In the genomic region with DNA sequence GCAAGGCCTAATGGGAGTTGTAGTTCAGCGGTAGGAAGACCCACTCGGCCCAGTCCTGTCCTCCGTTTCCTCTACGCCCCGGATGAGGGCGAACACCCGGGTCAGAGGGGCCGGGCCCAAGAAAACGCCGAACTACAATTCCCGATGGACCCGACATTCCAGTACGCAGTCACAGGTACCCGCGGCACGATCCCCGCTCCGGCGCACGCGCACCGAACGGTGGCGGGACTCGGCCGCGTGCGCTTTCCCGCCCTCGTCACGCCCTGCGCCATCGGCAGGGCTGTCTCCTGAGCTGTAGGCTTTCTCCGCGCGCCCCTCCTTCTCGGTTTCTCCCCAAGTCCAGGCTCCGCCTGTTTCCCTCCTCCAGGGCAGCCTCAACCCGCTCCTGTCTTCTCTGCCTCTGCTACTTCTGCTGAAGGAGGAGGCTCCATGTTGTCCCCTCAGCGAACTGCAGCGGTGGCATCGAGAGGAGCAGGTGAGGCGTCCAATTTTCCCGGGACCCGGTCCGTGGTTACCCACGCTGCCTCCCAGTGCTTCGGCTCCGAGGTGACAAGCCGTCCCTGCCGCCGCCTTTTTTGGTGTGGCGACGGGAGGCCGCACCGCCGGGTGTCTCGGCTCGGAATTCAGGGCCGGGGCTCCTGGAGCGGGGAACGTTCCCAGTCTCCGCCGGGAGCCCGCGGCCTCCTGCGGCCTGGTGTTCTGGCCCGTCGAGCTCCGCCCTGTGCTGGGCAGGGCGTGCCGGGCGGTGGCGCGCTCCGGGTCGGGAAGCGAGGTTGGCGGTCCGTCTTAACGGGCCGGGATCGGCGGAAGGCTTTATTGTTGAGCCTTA, we compare ENCODE assay signal across 7 mouse cellular contexts. TPM values are rescaled to one million over a fixed set of nuclear protein-coding genes. Genes with fewer than 3 reads are reported as not detected.
DNase-seq lines count a peak whose midpoint lies in the region; ATAC-seq lines count a peak whose summit lies in the region.

No protein-coding gene starts in this region.

- H3K27ac ChIP-seq in intestine, embryonic 15.5 days = peak overlapping the region; percentile 98
- peak overlapping the region; percentile 94 for H3K27ac ChIP-seq in midbrain, embryonic 10.5 days (replicated peaks)

- peak; percentile 99 for DNase-seq in adrenal gland, adult (ENCODE audit: inconsistent age in 2 of 2, low spot score in 1 of 2)
- peak; percentile 96 for DNase-seq in embryo, embryonic 10.5 days (ENCODE audit: low spot score)
- peak; percentile 96 for DNase-seq in gastrocnemius, postnatal 25 days
- DNase-seq in left cerebral cortex, postnatal 25 days (ENCODE audit: low spot score in 2 of 2) = peak; percentile 99
- DNase-seq in midbrain, embryonic 10.5 days (ENCODE audit: low spot score) = peak; percentile 94
- DNase-seq in right cerebral cortex, postnatal 4 days = peak; percentile 90

- ATAC-seq in intestine, embryonic 15.5 days = peak; percentile 96

- no peaks in the 10 kb centered on the region for H3K4me1 ChIP-seq in intestine, embryonic 15.5 days (replicated peaks)
- peaks cover 13% of the 10 kb centered on the region for H3K4me1 ChIP-seq in midbrain, embryonic 10.5 days

- peak overlapping the region; percentile 70 for H3K4me2 ChIP-seq in intestine, embryonic 15.5 days (replicated peaks)

- intact Hi-C loops in left cerebral cortex, postnatal 25 days (cut with DNase I) = loop anchor here (1.0 kb wide), 1 partner anchor 11 kb away; a partner anchor contains a TSS

- peak overlapping the region; percentile 59 for H3K4me3 ChIP-seq in intestine, embryonic 15.5 days (replicated peaks)
- H3K4me3 ChIP-seq in midbrain, embryonic 10.5 days = peak overlapping the region; percentile 72

- H3K9me3 ChIP-seq in intestine, embryonic 15.5 days = no peaks in the 10 kb centered on the region
- H3K9me3 ChIP-seq in midbrain, embryonic 10.5 days (replicated peaks) = no peaks in the 10 kb centered on the region

- no peaks in the 10 kb centered on the region for H3K36me3 ChIP-seq in intestine, embryonic 15.5 days
- H3K36me3 ChIP-seq in midbrain, embryonic 10.5 days = no peaks in the 10 kb centered on the region

- under 1% methylated on average over 84 of the region's 84 CpGs for WGBS in intestine, embryonic 15.5 days
- WGBS in midbrain, embryonic 10.5 days = under 1% methylated on average over 84 of the region's 84 CpGs

- no peaks in the 10 kb centered on the region for H3K27me3 ChIP-seq in intestine, embryonic 15.5 days (replicated peaks)
- H3K27me3 ChIP-seq in midbrain, embryonic 10.5 days (ENCODE audit: low read depth, poor library complexity, severe bottlenecking) = no peaks in the 10 kb centered on the region

- peak overlapping the region; percentile 75 for H3K9ac ChIP-seq in intestine, embryonic 15.5 days

RNA-seq across cellular contexts. Expression of a gene that starts 0.6 kb away (rescaled TPM):
- 10 to 100 TPM in 1 of 2 experiments, 1 to 10 TPM in 1; 8.7 to 14.3 TPM for total RNA-seq in gastrocnemius, postnatal 25 days (2021)
- 10.9 and 11.6 TPM in 2 replicates for polyA plus RNA-seq in intestine, embryonic 15.5 days (2015; fragmentation: Nextera tagmentation; extraction: Ambion mirVana)
- total RNA-seq in left cerebral cortex, postnatal 25 days (2021) = 10 to 100 TPM; 23.0 to 28.2 TPM
- 5.3 and 5.8 TPM in 2 replicates for polyA plus RNA-seq in midbrain, embryonic 10.5 days (2016; fragmentation: Nextera tagmentation; extraction: Ambion mirVana)

RNA-seq across cellular contexts. Expression of a gene that starts 11.3 kb away (rescaled TPM):
- 10 to 100 TPM; 28.8 to 32.7 TPM for total RNA-seq in gastrocnemius, postnatal 25 days (2021)
- polyA plus RNA-seq in intestine, embryonic 15.5 days (2015; fragmentation: Nextera tagmentation; extraction: Ambion mirVana) = 140 and 143 TPM in 2 replicates
- total RNA-seq in left cerebral cortex, postnatal 25 days (2021) = 100 to 1,000 TPM; 854 to 900 TPM
- 306 and 368 TPM in 2 replicates for polyA plus RNA-seq in midbrain, embryonic 10.5 days (2016; fragmentation: Nextera tagmentation; extraction: Ambion mirVana)

Comparison
In these comparisons a context has a peak if more than half of its experiments do, and no peak if none do; other contexts are left out.
1. Peak in every context shown above with its lines: DNase-seq, ATAC-seq, H3K4me3 ChIP-seq and H3K27ac ChIP-seq.
2. RNA of a gene that starts 11.3 kb away (total RNA-seq): 854 to 900 TPM in left cerebral cortex, postnatal 25 days; 28.8 to 32.7 TPM in gastrocnemius, postnatal 25 days; every median in the first group is over 10 times any median in the second.